Mouse (Mus musculus): Measurements from ENCODE around the gene Gm20883. TPM values are rescaled to one million over a fixed set of nuclear protein-coding genes. Genes with fewer than 3 reads are reported as not detected.

Gm20883 gene
- not detected for polyA plus RNA-seq (2015; fragmentation: Illumina TruSeq; extraction: RNeasy Lipid Tissue Mini Kit (QIAGEN cat#74804); ENCODE audit: insufficient read depth, low replicate concordance)

GRCm38 (mm10) chrY:50607951-50608350, at the start of gene Gm20883:
Gm20883 (plus strand) TSS chrY:50608251.

